Mouse (Mus musculus): ENCODE results near the gene Gmps. TPM values are rescaled to one million over a fixed set of nuclear protein-coding genes. Genes with fewer than 3 reads are reported as not detected.

Gmps gene
- 52.7 and 53.6 TPM in 2 replicates for polyA plus RNA-seq (2014; fragmentation: Nextera tagmentation; extraction: Ambion mirVana)

- under 1% methylated on average over 67 of the region's 67 CpGs for WGBS
- H3K27ac ChIP-seq = peak within 1 kb of the TSS; percentile 79
- H3K27me3 ChIP-seq (ENCODE audit: control insufficient read depth, insufficient read depth, low read length) = no peaks in the 10 kb centered on the region
- peaks cover 13% of the 10 kb centered on the region for H3K36me3 ChIP-seq (replicated peaks; ENCODE audit: control insufficient read depth, insufficient read depth)
- ATAC-seq (ENCODE audit: low FRiP score) = peak; percentile 99
- peak; percentile 91 for DNase-seq (ENCODE audit: low spot score)
- peak within 1 kb of the TSS; percentile 99 for H3K4me3 ChIP-seq (replicated peaks; ENCODE audit: low read length)
- H3K9ac ChIP-seq = peak within 1 kb of the TSS; percentile 97
- peaks cover 15% of the 10 kb centered on the region for H3K4me1 ChIP-seq (replicated peaks; ENCODE audit: control insufficient read depth, insufficient read depth, low read length)
- H3K4me2 ChIP-seq (replicated peaks) = peak within 1 kb of the TSS; percentile 92
- H3K9me3 ChIP-seq (ENCODE audit: control insufficient read depth, low read length) = no peaks in the 10 kb centered on the region
Measured at GRCm38 (mm10) chr3:63975955-63976908, at the start of gene Gmps. Gene Gmps (plus strand): TSS chr3:63976106.

GRCm38 (mm10) chr3:63928878-63929859, 46.7 kb upstream of the Gmps start, which contains the start of gene E130311K13Rik:
Gene E130311K13Rik (minus strand): TSS chr3:63929472.
- Histone ChIP-seq H3K4me2 (replicated peaks) (peak within 1 kb of the TSS; percentile 72), H3K27ac (peak within 1 kb of the TSS; percentile 78), H3K4me1 (replicated peaks; ENCODE audit: control insufficient read depth, insufficient read depth, low read length) (no peaks in the 10 kb centered on the region), H3K9me3 (ENCODE audit: control insufficient read depth, low read length) (no peaks in the 10 kb centered on the region), H3K27me3 (ENCODE audit: control insufficient read depth, insufficient read depth, low read length) (no peaks in the 10 kb centered on the region), H3K36me3 (replicated peaks; ENCODE audit: control insufficient read depth, insufficient read depth) (no peaks in the 10 kb centered on the region), H3K4me3 (replicated peaks; ENCODE audit: low read length) (peak within 1 kb of the TSS; percentile 82), H3K9ac (peak within 1 kb of the TSS; percentile 97)
- DNase-seq (ENCODE audit: low spot score) = peak; percentile 93
- WGBS = 4% methylated on average over 48 of the region's 48 CpGs
- ATAC-seq (ENCODE audit: low FRiP score) = peak; percentile 97

GRCm38 (mm10) chr3:63938928-63939327, 37.0 kb upstream of the Gmps start:
- Histone ChIP-seq H3K36me3 (replicated peaks; ENCODE audit: control insufficient read depth, insufficient read depth) (peaks cover 12% of the 10 kb centered on the region), H3K27me3 (ENCODE audit: control insufficient read depth, insufficient read depth, low read length) (no peaks in the 10 kb centered on the region), H3K4me2 (replicated peaks) (no peak overlapping the region), H3K4me3 (replicated peaks; ENCODE audit: low read length) (no peak overlapping the region), H3K4me1 (replicated peaks; ENCODE audit: control insufficient read depth, insufficient read depth, low read length) (no peaks in the 10 kb centered on the region), H3K9ac (no peak overlapping the region), H3K9me3 (ENCODE audit: control insufficient read depth, low read length) (no peaks in the 10 kb centered on the region), H3K27ac (no peak overlapping the region)
- no peak for ATAC-seq (ENCODE audit: low FRiP score)
- WGBS = 86% methylated on average over 2 of the region's 2 CpGs
- DNase-seq (ENCODE audit: low spot score) = no peak

GRCm38 (mm10) chr3:63941204-63941850, 34.6 kb upstream of the Gmps start:
- Histone ChIP-seq H3K27ac (no peak overlapping the region), H3K4me2 (replicated peaks) (no peak overlapping the region), H3K36me3 (replicated peaks; ENCODE audit: control insufficient read depth, insufficient read depth) (peaks cover 15% of the 10 kb centered on the region), H3K9ac (no peak overlapping the region), H3K9me3 (ENCODE audit: control insufficient read depth, low read length) (no peaks in the 10 kb centered on the region), H3K4me3 (replicated peaks; ENCODE audit: low read length) (no peak overlapping the region), H3K27me3 (ENCODE audit: control insufficient read depth, insufficient read depth, low read length) (no peaks in the 10 kb centered on the region), H3K4me1 (replicated peaks; ENCODE audit: control insufficient read depth, insufficient read depth, low read length) (no peaks in the 10 kb centered on the region)
- ATAC-seq (ENCODE audit: low FRiP score) (no peak), DNase-seq (ENCODE audit: low spot score) (no peak)
- WGBS = 91% methylated on average over 2 of the region's 2 CpGs

GRCm38 (mm10) chr3:63949837-63950236, 26.1 kb upstream of the Gmps start:
- no peaks in the 10 kb centered on the region for H3K4me1 ChIP-seq (replicated peaks; ENCODE audit: control insufficient read depth, insufficient read depth, low read length)
- no peak overlapping the region for H3K9ac ChIP-seq
- H3K27me3 ChIP-seq (ENCODE audit: control insufficient read depth, insufficient read depth, low read length) = no peaks in the 10 kb centered on the region
- peaks cover 15% of the 10 kb centered on the region for H3K36me3 ChIP-seq (replicated peaks; ENCODE audit: control insufficient read depth, insufficient read depth)
- no peaks in the 10 kb centered on the region for H3K9me3 ChIP-seq (ENCODE audit: control insufficient read depth, low read length)
- DNase-seq (ENCODE audit: low spot score) (no peak), ATAC-seq (ENCODE audit: low FRiP score) (no peak)
- H3K4me2 ChIP-seq (replicated peaks) = no peak overlapping the region
- H3K4me3 ChIP-seq (replicated peaks; ENCODE audit: low read length) = no peak overlapping the region
- WGBS = 89% methylated on average over 3 of the region's 3 CpGs
- H3K27ac ChIP-seq = no peak overlapping the region

GRCm38 (mm10) chr3:63963421-63964099, 12.3 kb upstream of the Gmps start:
- DNase-seq (ENCODE audit: low spot score) (no peak), ATAC-seq (ENCODE audit: low FRiP score) (0 out of 2 replicates have a peak, but pooled peaks have one; percentile 0)
- WGBS = 9% methylated on average over 25 of the region's 25 CpGs

GRCm38 (mm10) chr3:63964100-63964921, 11.6 kb upstream of the Gmps start, which contains the start of gene Slc33a1:
Gene Slc33a1 (minus strand): TSS chr3:63964768.
- Histone ChIP-seq H3K27me3 (ENCODE audit: control insufficient read depth, insufficient read depth, low read length) (no peaks in the 10 kb centered on the region; the same call in none of the 2 replicates), H3K4me3 (replicated peaks; ENCODE audit: low read length) (peak within 1 kb of the TSS; percentile 71), H3K9me3 (ENCODE audit: control insufficient read depth, low read length) (no peaks in the 10 kb centered on the region), H3K4me2 (replicated peaks) (peak within 1 kb of the TSS; percentile 75), H3K4me1 (replicated peaks; ENCODE audit: control insufficient read depth, insufficient read depth, low read length) (peaks cover 30% of the 10 kb centered on the region), H3K36me3 (replicated peaks; ENCODE audit: control insufficient read depth, insufficient read depth) (no peaks in the 10 kb centered on the region), H3K27ac (peak within 1 kb of the TSS; percentile 80), H3K9ac (peak within 1 kb of the TSS; percentile 74)
- DNase-seq (ENCODE audit: low spot score) (peak; percentile 100), ATAC-seq (ENCODE audit: low FRiP score) (peak; percentile 99)
- WGBS = under 1% methylated on average over 69 of the region's 69 CpGs

More at GRCm38 (mm10) chr3:63963421-63964099, 12.3 kb upstream of the Gmps start:
- peak overlapping the region; percentile 74 for H3K9ac ChIP-seq
- H3K36me3 ChIP-seq (replicated peaks; ENCODE audit: control insufficient read depth, insufficient read depth) = no peaks in the 10 kb centered on the region
- peak overlapping the region; percentile 80 for H3K27ac ChIP-seq
- peak overlapping the region; percentile 71 for H3K4me3 ChIP-seq (replicated peaks; ENCODE audit: low read length)
- no peaks in the 10 kb centered on the region; the same call in none of the 2 replicates for H3K27me3 ChIP-seq (ENCODE audit: control insufficient read depth, insufficient read depth, low read length)
- peaks cover 30% of the 10 kb centered on the region for H3K4me1 ChIP-seq (replicated peaks; ENCODE audit: control insufficient read depth, insufficient read depth, low read length)
- peak overlapping the region; percentile 75 for H3K4me2 ChIP-seq (replicated peaks)
- H3K9me3 ChIP-seq (ENCODE audit: control insufficient read depth, low read length) = no peaks in the 10 kb centered on the region
